Mouse (Mus musculus) hindbrain, embryonic 14.5 days (tissue): ENCODE measurements around the gene Tmem132d. TPM values are rescaled to one million over a fixed set of nuclear protein-coding genes. Genes with fewer than 3 reads are reported as not detected.

Experiments
- ATAC-seq: fragments of 200-750 bp; cut with Nextera tagmentation; 2 replicates; pipeline ENCODE4 v1.8.0; 2017; ENCODE audit warnings: moderate number of reproducible peaks, mild to moderate bottlenecking, moderate TSS enrichment, moderate library complexity; ENCODE audit not compliant: low FRiP score
- DNase-seq: peaks from one replicate; pipeline ENCODE4 v3.0.0-alpha.2; 2015; ENCODE audit warnings: low spot score
- H3K27ac ChIP-seq: fragments of 300-500 bp; sonication (generic); 2 replicates; pipeline ENCODE4 v1.5.1; 2014; ENCODE audit warnings: mild to moderate bottlenecking, moderate library complexity
- H3K27me3 ChIP-seq: fragments of 300-500 bp; sonication (generic); 2 replicates; pipeline ENCODE4 v1.6.1; 2014; ENCODE audit warnings: mild to moderate bottlenecking, low read length, mixed read lengths; ENCODE audit not compliant: control insufficient read depth, insufficient read depth
- H3K36me3 ChIP-seq: fragments of 300-500 bp; sonication (generic); replicated peaks from 2 replicates; pipeline ENCODE4 v1.6.1; 2014; ENCODE audit not compliant: control insufficient read depth, insufficient read depth
- H3K4me1 ChIP-seq: fragments of 300-500 bp; sonication (generic); replicated peaks from 2 replicates; pipeline ENCODE4 v1.6.1; 2014; ENCODE audit warnings: antibody characterized with exemption, low read length, mixed read lengths; ENCODE audit not compliant: control insufficient read depth, insufficient read depth
- H3K4me2 ChIP-seq: fragments of 300-500 bp; sonication (generic); replicated peaks from 2 replicates; pipeline ENCODE4 v1.6.1; 2014; ENCODE audit warnings: mild to moderate bottlenecking, moderate library complexity
- H3K4me3 ChIP-seq: fragments of 300-500 bp; sonication (generic); replicated peaks from 2 replicates; pipeline ENCODE4 v1.5.1; 2014; ENCODE audit warnings: mild to moderate bottlenecking, low read length
- H3K9ac ChIP-seq: fragments of 300-500 bp; sonication (generic); 2 replicates; pipeline ENCODE4 v1.6.1; 2014
- H3K9me3 ChIP-seq: fragments of 300-500 bp; sonication (generic); 2 replicates; pipeline ENCODE4 v1.6.1; 2016; ENCODE audit warnings: low read length; ENCODE audit not compliant: control insufficient read depth
- WGBS: fragments of 180-500 bp; shearing (Covaris S2); extraction: QIAGEN DNeasy Blood & Tissue Kit; methylation state at CpG from one replicate; pipeline ENCODE4 v1.1.7; 2014; 5-methylcytosine and 5-hydroxymethylcytosine counted together
- polyA plus RNA-seq: library from polyadenylated mRNA; unstranded; fragments of >200 nt; fragmentation: Nextera tagmentation; extraction: Ambion mirVana; gene quantifications from 2 replicates; pipeline ENCODE4 v1.2.1, GENCODE M21; 2014

Tmem132d gene
- polyA plus RNA-seq, 1 experiment from 2014 or later = 4.5 TPM

- Histone ChIP-seq H3K9me3 (no peaks in the 10 kb centered on the region), H3K27ac (peak overlapping the region; percentile 18; the same call in 1 of the 2 replicates), H3K4me2 (no peak overlapping the region), H3K27me3 (no peaks in the 10 kb centered on the region; the same call in 1 of the 2 replicates), H3K4me1 (peaks cover 7% of the 10 kb centered on the region), H3K36me3 (no peaks in the 10 kb centered on the region), H3K4me3 (no peak overlapping the region), H3K9ac (no peak overlapping the region)
- DNase-seq = no peak
- WGBS = 8% methylated on average over 3 of the region's 3 CpGs
- ATAC-seq = no peak; the same call in 1 of the 2 replicates
These were observed 508.8 kb downstream of the Tmem132d start for GRCm38 (mm10) chr5:127924106-127924505.

DNA sequence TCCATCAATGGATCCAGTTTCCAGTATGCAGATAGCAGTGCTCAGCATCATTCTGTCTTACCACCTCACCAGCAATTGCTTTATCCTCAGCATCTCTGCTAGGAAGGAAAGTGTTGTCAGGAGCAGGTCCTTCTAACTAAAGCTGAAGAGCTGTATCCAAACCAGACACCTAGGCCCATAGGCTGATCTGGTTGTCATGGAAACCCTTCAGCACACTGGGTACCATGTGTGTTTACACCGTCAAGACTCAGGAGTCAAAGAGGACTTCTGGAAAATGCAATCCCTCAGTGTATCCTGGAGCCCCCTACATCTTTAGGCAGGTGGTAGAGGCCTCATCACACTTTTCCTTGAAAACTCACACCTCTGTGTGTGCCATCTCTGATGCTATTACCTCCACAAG, 513.7 kb downstream of the Tmem132d start:
- no peak overlapping the region for H3K4me3 ChIP-seq
- H3K27me3 ChIP-seq = no peaks in the 10 kb centered on the region
- peaks cover 3% of the 10 kb centered on the region for H3K4me1 ChIP-seq
- no peaks in the 10 kb centered on the region for H3K9me3 ChIP-seq
- ATAC-seq (no peak), DNase-seq (no peak)
- H3K4me2 ChIP-seq = no peak overlapping the region
- H3K9ac ChIP-seq = no peak overlapping the region
- H3K27ac ChIP-seq = no peak overlapping the region
- WGBS = 50% methylated on average over 1 of the region's 1 CpGs
- H3K36me3 ChIP-seq = no peaks in the 10 kb centered on the region

DNA sequence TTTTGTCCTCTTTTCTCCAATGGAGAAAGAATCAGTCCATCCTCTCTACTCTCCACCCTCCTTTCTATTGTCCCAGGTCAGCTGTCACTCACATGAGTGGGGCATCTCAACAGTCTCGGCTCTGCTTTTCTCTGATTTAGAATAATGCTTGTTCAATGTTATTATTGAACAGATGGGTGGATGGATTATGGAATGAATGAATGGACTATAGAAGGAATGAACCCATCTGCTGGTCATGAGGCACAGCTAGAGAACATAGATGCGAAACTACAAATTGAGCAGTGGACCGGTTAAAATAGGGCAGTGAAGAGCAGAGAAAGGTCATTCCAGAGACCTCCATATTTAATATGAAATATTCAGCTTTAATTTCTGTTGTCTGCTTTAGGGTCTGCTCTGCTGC, 514.5 kb downstream of the Tmem132d start:
- Histone ChIP-seq H3K27ac (no peak overlapping the region), H3K4me1 (no peaks in the 10 kb centered on the region; the same call in 1 of the 2 replicates), H3K4me3 (no peak overlapping the region), H3K4me2 (no peak overlapping the region), H3K9ac (no peak overlapping the region), H3K36me3 (no peaks in the 10 kb centered on the region), H3K9me3 (no peaks in the 10 kb centered on the region), H3K27me3 (no peaks in the 10 kb centered on the region)
- DNase-seq (no peak), ATAC-seq (no peak)
- 59% methylated on average over 3 of the region's 3 CpGs for WGBS

DNA sequence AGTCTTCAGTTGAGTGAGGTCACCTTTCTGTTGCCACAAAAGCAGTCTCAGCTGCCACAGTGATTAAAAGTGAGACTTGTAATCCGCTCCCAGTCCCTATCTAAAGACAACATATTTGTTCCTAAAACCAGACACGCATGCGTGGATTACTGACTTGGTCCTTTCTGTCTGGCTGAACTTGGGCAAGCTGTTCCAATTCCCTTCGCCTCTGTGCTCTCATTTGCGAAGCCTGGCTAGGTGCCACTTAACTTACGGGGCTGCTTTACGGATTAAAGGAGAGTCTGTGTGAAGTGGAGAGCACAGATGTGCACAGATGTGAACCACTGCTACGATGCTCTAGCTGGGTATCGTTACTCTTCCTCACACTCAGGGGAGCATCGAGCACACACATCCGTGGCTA, 518.7 kb downstream of the Tmem132d start:
- ATAC-seq = no peak
- Histone ChIP-seq H3K4me1 (no peaks in the 10 kb centered on the region; the same call in 1 of the 2 replicates), H3K27me3 (no peaks in the 10 kb centered on the region), H3K9me3 (no peaks in the 10 kb centered on the region), H3K4me2 (no peak overlapping the region), H3K36me3 (no peaks in the 10 kb centered on the region), H3K4me3 (no peak overlapping the region), H3K9ac (no peak overlapping the region), H3K27ac (no peak overlapping the region)
- DNase-seq = no peak
- WGBS = 81% methylated on average over 11 of the region's 11 CpGs

DNA sequence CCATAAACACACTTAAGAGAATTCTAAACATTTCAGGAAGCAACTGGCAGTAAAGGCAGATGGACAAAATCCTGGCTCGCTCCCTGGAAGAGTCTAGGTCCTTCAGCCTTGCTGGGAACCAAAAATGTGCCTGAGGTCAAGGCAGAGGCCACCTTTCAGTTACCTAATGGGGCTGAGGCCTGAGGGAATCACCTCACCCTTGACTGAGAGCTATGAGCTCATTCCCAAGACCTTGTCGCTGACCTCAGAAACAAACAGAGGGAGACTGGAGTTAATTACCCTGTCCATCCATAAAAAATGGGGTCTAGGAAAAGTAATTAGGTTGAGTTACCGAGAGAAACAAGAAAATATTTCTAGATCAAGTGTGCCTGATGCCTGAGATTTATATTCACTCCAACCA, 521.3 kb downstream of the Tmem132d start:
- DNase-seq (no peak), ATAC-seq (no peak)
- no peaks in the 10 kb centered on the region for H3K27me3 ChIP-seq
- no peaks in the 10 kb centered on the region for H3K9me3 ChIP-seq
- H3K9ac ChIP-seq = no peak overlapping the region
- no peaks in the 10 kb centered on the region for H3K36me3 ChIP-seq
- no peak overlapping the region for H3K27ac ChIP-seq
- H3K4me1 ChIP-seq = no peaks in the 10 kb centered on the region
- 70% methylated on average over 3 of the region's 3 CpGs for WGBS
- no peak overlapping the region for H3K4me2 ChIP-seq
- H3K4me3 ChIP-seq = no peak overlapping the region

- H3K4me3 ChIP-seq = no peak overlapping the region
- H3K4me1 ChIP-seq = no peaks in the 10 kb centered on the region
- no peak overlapping the region for H3K9ac ChIP-seq
- DNase-seq (no peak), ATAC-seq (no peak)
- WGBS = 66% methylated on average over 2 of the region's 2 CpGs
- no peak overlapping the region for H3K4me2 ChIP-seq
- H3K27ac ChIP-seq = no peak overlapping the region
- no peaks in the 10 kb centered on the region for H3K36me3 ChIP-seq
- H3K27me3 ChIP-seq = no peaks in the 10 kb centered on the region
- H3K9me3 ChIP-seq = no peaks in the 10 kb centered on the region
These were observed 522.5 kb downstream of the Tmem132d start for GRCm38 (mm10) chr5:127910356-127910755.

DNA sequence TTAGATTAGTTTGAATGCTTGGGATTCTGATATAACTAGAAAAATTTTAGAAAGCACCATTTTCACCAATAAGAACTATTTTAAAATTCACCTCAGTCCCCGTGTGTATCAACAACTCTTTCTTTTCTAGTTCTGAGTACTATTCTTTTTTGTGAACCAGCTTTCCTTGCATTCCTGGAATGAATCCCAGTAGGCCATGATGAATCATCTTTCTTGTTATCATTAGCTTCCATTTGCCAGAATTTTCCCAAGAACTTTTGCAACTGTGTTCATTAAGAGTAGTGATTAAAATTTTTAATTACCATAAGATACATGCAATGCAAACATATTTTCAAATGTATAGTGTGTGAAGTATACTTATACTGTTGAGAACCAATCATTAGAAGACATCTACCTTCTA, 537.7 kb downstream of the Tmem132d start:
- no peak overlapping the region for H3K9ac ChIP-seq
- H3K4me1 ChIP-seq = peaks cover 8% of the 10 kb centered on the region
- no peak overlapping the region for H3K4me3 ChIP-seq
- H3K9me3 ChIP-seq = no peaks in the 10 kb centered on the region
- ATAC-seq (no peak), DNase-seq (no peak)
- H3K27ac ChIP-seq = no peak overlapping the region
- H3K36me3 ChIP-seq = no peaks in the 10 kb centered on the region
- no peak overlapping the region for H3K4me2 ChIP-seq
- H3K27me3 ChIP-seq = no peaks in the 10 kb centered on the region
- 91% methylated on average over 1 of the region's 1 CpGs for WGBS

- Histone ChIP-seq H3K27me3 (no peaks in the 10 kb centered on the region), H3K4me3 (no peak overlapping the region), H3K36me3 (no peaks in the 10 kb centered on the region), H3K27ac (no peak overlapping the region), H3K9me3 (no peaks in the 10 kb centered on the region), H3K4me2 (no peak overlapping the region), H3K4me1 (no peaks in the 10 kb centered on the region), H3K9ac (no peak overlapping the region)
- 59% methylated on average over 18 of the region's 18 CpGs for WGBS
- no peak for ATAC-seq
- DNase-seq = peak; percentile 29
These were observed 547.0 kb downstream of the Tmem132d start for GRCm38 (mm10) chr5:127885566-127886505.

DNA sequence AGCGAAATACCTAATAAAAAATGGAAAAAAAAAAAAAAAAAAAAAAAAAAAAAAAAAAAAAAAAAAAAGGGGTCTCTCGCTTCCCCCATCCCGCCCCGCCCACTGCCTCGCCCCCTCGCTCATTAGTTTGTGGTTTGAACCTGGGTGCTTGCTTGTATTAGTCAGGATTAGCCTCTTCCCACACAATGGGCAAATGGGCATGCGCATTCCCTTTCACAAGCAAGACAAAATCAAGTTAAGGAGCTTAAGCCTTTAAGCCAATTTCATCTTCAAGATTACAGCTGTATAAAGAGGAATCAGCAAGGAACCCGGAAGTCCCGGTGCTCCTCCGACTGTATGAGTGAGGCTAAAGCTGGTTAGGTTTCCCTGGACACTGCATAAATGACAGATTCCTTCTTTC, 549.9 kb downstream of the Tmem132d start:
- Histone ChIP-seq H3K27ac (no peak overlapping the region), H3K27me3 (no peaks in the 10 kb centered on the region), H3K36me3 (no peaks in the 10 kb centered on the region), H3K9ac (no peak overlapping the region), H3K4me3 (no peak overlapping the region), H3K4me2 (no peak overlapping the region), H3K9me3 (no peaks in the 10 kb centered on the region), H3K4me1 (no peaks in the 10 kb centered on the region)
- ATAC-seq = no peak
- WGBS = 79% methylated on average over 9 of the region's 10 CpGs
- DNase-seq = no peak
